Mouse (Mus musculus): Measurements from ENCODE around the gene Fbxo6. TPM values are rescaled to one million over a fixed set of nuclear protein-coding genes. Genes with fewer than 3 reads are reported as not detected.
A peak's percentile ranks its signal among the peaks of the same experiment; 100 is the strongest.

Fbxo6 gene
- polyA plus RNA-seq, 1 experiment from 2014 or later, result 16.0 TPM

DNA sequence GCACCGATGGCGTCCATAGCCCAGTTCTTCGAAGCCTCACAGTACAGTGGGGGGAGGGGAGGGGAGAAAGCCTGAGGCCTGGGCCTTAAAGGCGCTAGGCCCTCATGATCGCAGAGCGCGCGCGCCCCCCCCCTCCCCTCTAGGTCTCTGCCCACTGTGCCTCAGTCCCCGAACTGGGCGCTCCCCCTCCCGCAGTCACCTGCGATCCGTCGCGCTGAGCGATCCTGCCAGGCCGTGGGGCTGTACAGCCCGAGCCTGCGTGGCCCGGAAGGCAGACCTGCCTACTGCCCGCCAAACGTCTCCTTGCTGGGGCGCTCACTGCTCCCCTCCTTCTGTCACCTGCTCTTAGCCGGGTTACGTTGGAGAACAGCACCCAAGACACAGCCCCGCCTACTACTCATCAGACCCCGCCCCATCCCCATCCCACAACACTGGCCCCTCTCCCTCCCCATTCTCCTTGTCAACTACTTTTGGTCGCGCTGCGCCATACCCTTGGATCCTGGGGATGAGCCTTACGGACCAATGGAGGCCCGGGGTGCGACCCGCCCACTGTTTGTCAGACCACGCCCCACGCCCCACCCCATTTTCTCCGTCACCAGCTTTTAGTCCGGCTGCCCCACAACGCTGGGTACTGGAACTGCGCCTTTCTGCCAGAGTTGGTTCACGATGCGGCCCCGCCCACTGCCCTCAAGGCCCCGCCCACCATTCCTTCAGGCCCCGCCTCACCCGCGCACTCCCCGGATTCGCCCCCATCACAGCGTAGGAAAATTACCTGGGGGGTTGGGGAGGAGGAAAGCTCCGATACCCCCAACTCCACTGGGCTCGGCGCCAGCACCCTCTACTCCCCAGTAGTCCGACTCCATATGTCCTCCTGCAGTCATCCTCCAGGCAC is 7.8 kb upstream of the Fbxo6 start:
- Histone ChIP-seq H3K4me1 (replicated peaks) (peaks cover 52% of the 10 kb centered on the region), H3K4me3 (peak overlapping the region; percentile 74), H3K27me3 (peaks cover 46% of the 10 kb centered on the region), H3K9me3 (no peaks in the 10 kb centered on the region), H3K27ac (peak overlapping the region; percentile 94), H3K36me3 (peaks cover 27% of the 10 kb centered on the region), H3K9ac (peak overlapping the region; percentile 92), H3K4me2 (peak overlapping the region; percentile 89)
- WGBS, result 1% methylated on average over 44 of the region's 55 CpGs
- peak; percentile 88 for ATAC-seq (ENCODE audit: low FRiP score)

DNA sequence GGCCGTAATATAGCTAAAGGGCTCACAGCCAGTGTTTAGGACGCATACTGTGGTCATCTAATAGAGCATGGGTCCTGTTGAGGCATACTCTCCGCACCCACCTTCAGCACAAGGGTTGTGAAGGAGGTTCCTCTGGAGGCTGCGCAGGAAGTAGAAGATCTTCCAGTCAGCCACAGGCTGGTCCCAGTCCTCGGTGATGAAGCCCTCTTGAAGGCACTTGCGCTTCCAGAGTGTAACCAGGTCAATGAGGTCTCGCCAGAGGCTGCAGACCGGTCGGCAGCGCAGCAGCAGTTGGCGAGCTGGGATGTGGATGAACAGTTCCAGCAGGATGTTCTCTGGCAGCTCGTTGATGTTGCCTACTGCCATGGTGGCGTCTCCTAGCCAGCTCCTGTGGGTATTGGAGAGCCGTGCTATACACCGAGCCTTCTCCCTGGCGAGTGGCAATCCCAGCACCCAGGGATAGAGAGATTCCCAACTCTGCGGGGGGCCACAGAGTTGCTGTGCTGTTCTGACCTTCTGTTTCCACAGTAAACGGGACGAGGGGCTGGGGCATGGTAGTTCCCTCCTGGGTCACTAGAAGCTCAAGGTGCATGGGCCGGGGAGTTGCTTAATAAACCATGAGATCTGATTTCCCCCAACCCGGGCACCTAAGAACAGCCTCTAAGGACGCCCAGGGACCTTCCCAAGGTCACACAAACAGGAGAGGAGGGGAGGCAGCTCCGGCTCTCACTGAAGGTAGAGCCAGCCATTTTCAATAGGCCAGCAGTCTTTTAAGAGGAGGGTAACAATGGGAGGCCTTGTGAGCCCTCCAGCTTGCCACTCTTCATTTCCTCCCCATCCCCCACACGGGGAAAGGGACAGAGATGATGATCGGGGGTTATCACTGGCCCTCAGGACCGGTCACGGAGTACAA is 6.8 kb upstream of the Fbxo6 start:
- 21% methylated on average over 27 of the region's 27 CpGs for WGBS
- H3K36me3 ChIP-seq, result peaks cover 38% of the 10 kb centered on the region
- H3K27ac ChIP-seq, result peak overlapping the region; percentile 94
- peaks cover 41% of the 10 kb centered on the region for H3K4me1 ChIP-seq (replicated peaks)
- peaks cover 35% of the 10 kb centered on the region for H3K27me3 ChIP-seq
- H3K4me2 ChIP-seq, result peak overlapping the region; percentile 89
- no peaks in the 10 kb centered on the region for H3K9me3 ChIP-seq
- peak overlapping the region; percentile 92 for H3K9ac ChIP-seq
- no peak for ATAC-seq (ENCODE audit: low FRiP score)
- H3K4me3 ChIP-seq, result peak overlapping the region; percentile 74

- no peaks in the 10 kb centered on the region for H3K27me3 ChIP-seq
- ATAC-seq (ENCODE audit: low FRiP score), result no peak
- 61% methylated on average over 3 of the region's 3 CpGs for WGBS
- no peak overlapping the region for H3K4me2 ChIP-seq
- no peaks in the 10 kb centered on the region for H3K9me3 ChIP-seq
- H3K4me3 ChIP-seq, result no peak overlapping the region
- peaks cover 38% of the 10 kb centered on the region for H3K4me1 ChIP-seq (replicated peaks)
- H3K27ac ChIP-seq, result no peak overlapping the region
- no peak overlapping the region for H3K9ac ChIP-seq
- peaks cover 47% of the 10 kb centered on the region for H3K36me3 ChIP-seq
These were observed 3.0 kb upstream of the Fbxo6 start for GRCm38 (mm10) chr4:148154982-148155381.

- Histone ChIP-seq H3K36me3 (peaks cover 50% of the 10 kb centered on the region), H3K4me3 (no peak overlapping the region), H3K9ac (no peak overlapping the region), H3K9me3 (no peaks in the 10 kb centered on the region), H3K4me1 (replicated peaks) (peaks cover 43% of the 10 kb centered on the region), H3K27me3 (no peaks in the 10 kb centered on the region), H3K27ac (no peak overlapping the region), H3K4me2 (no peak overlapping the region)
- ATAC-seq (ENCODE audit: low FRiP score), result no peak
- 95% methylated on average over 4 of the region's 4 CpGs for WGBS
These were observed 2.1 kb upstream of the Fbxo6 start for GRCm38 (mm10) chr4:148154006-148154405.

DNA sequence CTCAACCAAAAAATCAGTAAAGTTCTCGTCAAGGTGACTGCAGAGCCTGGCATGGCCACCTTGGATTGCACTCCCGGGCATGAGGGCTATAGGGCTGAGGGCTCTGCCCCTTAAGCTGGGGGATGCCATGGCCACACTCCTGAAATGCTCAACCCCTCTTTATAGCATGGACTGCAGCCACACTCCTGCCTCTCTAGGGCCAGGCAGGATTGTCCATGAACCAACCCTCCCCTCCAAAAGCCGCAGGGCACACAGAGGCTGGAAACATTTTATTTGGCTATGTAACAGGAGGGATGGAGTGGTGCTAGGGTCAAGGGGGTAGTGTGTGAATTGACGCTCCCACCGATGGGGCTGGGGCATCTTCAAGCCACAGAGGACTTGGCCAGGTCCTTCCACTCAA is 607 bp upstream of the Fbxo6 start:
- no peak for ATAC-seq (ENCODE audit: low FRiP score)
- Histone ChIP-seq H3K9ac (peak overlapping the region; percentile 88), H3K4me1 (replicated peaks) (peaks cover 29% of the 10 kb centered on the region), H3K9me3 (no peaks in the 10 kb centered on the region), H3K4me3 (no peak overlapping the region), H3K36me3 (peaks cover 54% of the 10 kb centered on the region), H3K27ac (peak overlapping the region; percentile 95), H3K27me3 (no peaks in the 10 kb centered on the region), H3K4me2 (no peak overlapping the region)
- 80% methylated on average over 5 of the region's 5 CpGs for WGBS

GRCm38 (mm10) chr4:148150953-148151266 is 1.0 kb downstream of the Fbxo6 start:
- Histone ChIP-seq H3K27ac (peak overlapping the region; percentile 95), H3K9ac (peak overlapping the region; percentile 88), H3K4me3 (peak overlapping the region; percentile 56), H3K36me3 (peaks cover 54% of the 10 kb centered on the region), H3K9me3 (no peaks in the 10 kb centered on the region), H3K27me3 (no peaks in the 10 kb centered on the region), H3K4me1 (replicated peaks) (peaks cover 13% of the 10 kb centered on the region), H3K4me2 (peak overlapping the region; percentile 86)
- no peak for ATAC-seq (ENCODE audit: low FRiP score)
- 51% methylated on average over 3 of the region's 3 CpGs for WGBS

GRCm38 (mm10) chr4:148150242-148150641 is 1.7 kb downstream of the Fbxo6 start:
- Histone ChIP-seq H3K36me3 (peaks cover 54% of the 10 kb centered on the region), H3K4me3 (no peak overlapping the region), H3K4me1 (replicated peaks) (peaks cover 13% of the 10 kb centered on the region), H3K27me3 (no peaks in the 10 kb centered on the region), H3K27ac (no peak overlapping the region), H3K4me2 (no peak overlapping the region), H3K9me3 (no peaks in the 10 kb centered on the region), H3K9ac (no peak overlapping the region)
- ATAC-seq (ENCODE audit: low FRiP score), result no peak
- WGBS, result 66% methylated on average over 7 of the region's 7 CpGs

DNA sequence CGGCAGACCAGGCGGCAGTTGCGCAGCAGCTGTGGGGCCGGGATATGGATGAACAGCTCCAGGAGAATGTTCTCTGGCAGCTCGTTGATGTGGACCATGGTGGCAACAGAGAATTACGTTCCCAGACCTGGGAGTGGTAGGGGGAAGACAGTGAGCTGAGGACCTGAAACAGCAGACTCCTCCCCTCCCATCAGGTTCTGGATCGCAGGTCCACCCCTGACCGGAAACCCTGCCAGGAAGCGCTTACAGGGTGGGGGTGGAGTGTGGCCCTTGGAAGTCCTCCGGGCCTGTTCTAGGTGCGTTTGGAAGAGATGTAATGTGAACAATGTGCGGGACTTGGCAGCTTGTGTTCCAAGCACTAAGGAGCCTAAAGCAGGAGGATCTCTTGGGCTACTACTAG is 2.4 kb downstream of the Fbxo6 start:
- H3K27ac ChIP-seq, result no peak overlapping the region
- ATAC-seq (ENCODE audit: low FRiP score), result no peak
- no peak overlapping the region for H3K4me3 ChIP-seq
- H3K27me3 ChIP-seq, result no peaks in the 10 kb centered on the region
- H3K9ac ChIP-seq, result 0 out of 2 replicates have a peak overlapping the region, but pooled peaks have one; percentile 15
- peaks cover 55% of the 10 kb centered on the region for H3K36me3 ChIP-seq
- peaks cover 13% of the 10 kb centered on the region for H3K4me1 ChIP-seq (replicated peaks)
- no peak overlapping the region for H3K4me2 ChIP-seq
- WGBS, result 68% methylated on average over 12 of the region's 12 CpGs
- no peaks in the 10 kb centered on the region for H3K9me3 ChIP-seq

GRCm38 (mm10) chr4:148147714-148148113 is 4.2 kb downstream of the Fbxo6 start:
- Histone ChIP-seq H3K9me3 (no peaks in the 10 kb centered on the region), H3K9ac (no peak overlapping the region), H3K27me3 (no peaks in the 10 kb centered on the region), H3K36me3 (peaks cover 53% of the 10 kb centered on the region), H3K4me2 (no peak overlapping the region), H3K27ac (no peak overlapping the region), H3K4me1 (replicated peaks) (peaks cover 13% of the 10 kb centered on the region), H3K4me3 (no peak overlapping the region)
- ATAC-seq (ENCODE audit: low FRiP score), result no peak
- 89% methylated on average over 2 of the region's 2 CpGs for WGBS

DNA sequence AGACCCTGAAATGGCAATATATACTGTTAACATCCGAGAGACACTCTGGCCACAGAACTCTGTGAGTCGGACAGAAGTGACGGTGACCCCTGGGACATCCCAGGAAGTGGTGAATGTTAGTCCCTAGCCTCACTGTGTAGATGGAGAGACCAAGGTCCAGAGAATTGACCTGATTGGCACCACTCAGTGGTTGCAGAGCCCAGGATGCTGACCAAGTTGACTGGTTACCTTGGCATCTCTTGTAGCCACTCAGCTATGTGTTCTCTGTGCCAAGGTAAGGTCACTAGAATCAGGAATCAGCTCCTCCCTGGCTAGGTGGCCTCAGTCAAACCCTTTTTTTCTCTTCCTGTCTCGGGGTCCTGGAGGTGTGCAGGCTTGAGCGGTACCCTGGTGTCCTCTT is 8.2 kb downstream of the Fbxo6 start:
- H3K27ac ChIP-seq, result no peak overlapping the region
- H3K9me3 ChIP-seq, result no peaks in the 10 kb centered on the region
- peaks cover 47% of the 10 kb centered on the region for H3K36me3 ChIP-seq
- peaks cover 19% of the 10 kb centered on the region for H3K4me1 ChIP-seq (replicated peaks)
- 93% methylated on average over 5 of the region's 5 CpGs for WGBS
- H3K9ac ChIP-seq, result 0 out of 2 replicates have a peak overlapping the region, but pooled peaks have one; percentile 29
- ATAC-seq (ENCODE audit: low FRiP score), result no peak
- no peaks in the 10 kb centered on the region for H3K27me3 ChIP-seq
- H3K4me2 ChIP-seq, result no peak overlapping the region
- H3K4me3 ChIP-seq, result no peak overlapping the region

DNA sequence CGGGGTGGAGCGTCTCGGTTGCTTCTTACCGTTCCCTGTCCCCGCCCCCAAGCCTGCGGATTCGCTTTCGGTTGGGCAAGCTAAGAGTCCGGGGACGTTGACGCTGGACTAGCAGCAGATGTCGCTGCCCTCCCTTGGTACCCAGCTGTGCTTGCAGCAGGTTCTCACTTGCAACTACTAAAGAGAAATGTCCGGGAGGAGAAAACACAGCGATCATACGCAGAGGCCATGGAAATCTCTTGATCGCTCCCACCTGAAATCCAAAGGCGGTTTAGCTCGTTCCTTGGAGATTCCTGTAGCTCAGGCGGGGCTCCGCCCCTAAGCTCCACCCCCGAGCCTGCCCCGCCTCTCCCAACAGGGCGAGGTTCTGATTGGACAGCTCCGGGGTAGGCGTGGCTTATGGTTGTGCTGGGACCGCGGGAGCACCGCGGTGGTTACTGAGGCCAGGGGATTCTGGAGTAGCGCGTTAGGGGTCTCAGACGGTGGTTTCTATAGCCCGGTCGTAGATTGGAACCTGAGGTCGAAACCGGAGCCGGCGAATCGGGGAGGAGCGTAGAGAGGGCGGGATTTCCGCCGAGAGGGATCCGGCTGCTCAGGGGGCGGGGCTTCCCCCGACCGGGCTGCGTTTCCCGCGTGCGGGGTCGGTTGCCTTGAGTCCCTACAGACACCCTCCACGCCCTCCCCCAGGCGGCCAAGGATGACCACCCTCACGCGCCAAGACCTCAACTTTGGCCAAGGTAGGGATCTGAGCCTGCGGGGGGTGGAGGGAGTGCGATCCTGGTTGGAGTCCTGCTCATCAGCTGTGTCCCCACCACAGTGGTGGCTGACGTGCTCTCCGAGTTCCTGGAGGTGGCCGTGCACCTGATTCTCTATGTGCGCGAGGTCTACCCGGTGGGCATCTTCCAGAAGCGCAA is 11.6 kb downstream of the Fbxo6 start:
- H3K4me3 ChIP-seq, result peak overlapping the region; percentile 63
- ATAC-seq (ENCODE audit: low FRiP score), result peak; percentile 94
- H3K4me2 ChIP-seq, result peak overlapping the region; percentile 82
- H3K27ac ChIP-seq, result peak overlapping the region; percentile 92
- peak overlapping the region; percentile 80 for H3K9ac ChIP-seq
- H3K9me3 ChIP-seq, result no peaks in the 10 kb centered on the region
- peaks cover 36% of the 10 kb centered on the region for H3K4me1 ChIP-seq (replicated peaks)
- peaks cover 23% of the 10 kb centered on the region for H3K36me3 ChIP-seq
- WGBS, result under 1% methylated on average over 65 of the region's 65 CpGs
- H3K27me3 ChIP-seq, result no peaks in the 10 kb centered on the region
